Mouse (Mus musculus) hindbrain, embryonic 14.5 days (tissue): Measurements from ENCODE around the gene Mnd1. TPM values are rescaled to one million over a fixed set of nuclear protein-coding genes. Genes with fewer than 3 reads are reported as not detected.

ENCODE experiments used
- ATAC-seq: fragments of 200-750 bp; cut with Nextera tagmentation; 2 replicates; pipeline ENCODE4 v1.8.0; 2017; ENCODE audit warnings: moderate number of reproducible peaks, mild to moderate bottlenecking, moderate TSS enrichment, moderate library complexity; ENCODE audit not compliant: low FRiP score
- DNase-seq: peaks from one replicate; pipeline ENCODE4 v3.0.0-alpha.2; 2015; ENCODE audit warnings: low spot score
- H3K27ac ChIP-seq: fragments of 300-500 bp; sonication (generic); 2 replicates; pipeline ENCODE4 v1.5.1; 2014; ENCODE audit warnings: mild to moderate bottlenecking, moderate library complexity
- H3K27me3 ChIP-seq: fragments of 300-500 bp; sonication (generic); 2 replicates; pipeline ENCODE4 v1.6.1; 2014; ENCODE audit warnings: mild to moderate bottlenecking, low read length, mixed read lengths; ENCODE audit not compliant: control insufficient read depth, insufficient read depth
- H3K36me3 ChIP-seq: fragments of 300-500 bp; sonication (generic); replicated peaks from 2 replicates; pipeline ENCODE4 v1.6.1; 2014; ENCODE audit not compliant: control insufficient read depth, insufficient read depth
- H3K4me1 ChIP-seq: fragments of 300-500 bp; sonication (generic); replicated peaks from 2 replicates; pipeline ENCODE4 v1.6.1; 2014; ENCODE audit warnings: antibody characterized with exemption, low read length, mixed read lengths; ENCODE audit not compliant: control insufficient read depth, insufficient read depth
- H3K4me2 ChIP-seq: fragments of 300-500 bp; sonication (generic); replicated peaks from 2 replicates; pipeline ENCODE4 v1.6.1; 2014; ENCODE audit warnings: mild to moderate bottlenecking, moderate library complexity
- H3K4me3 ChIP-seq: fragments of 300-500 bp; sonication (generic); replicated peaks from 2 replicates; pipeline ENCODE4 v1.5.1; 2014; ENCODE audit warnings: mild to moderate bottlenecking, low read length
- H3K9ac ChIP-seq: fragments of 300-500 bp; sonication (generic); 2 replicates; pipeline ENCODE4 v1.6.1; 2014
- H3K9me3 ChIP-seq: fragments of 300-500 bp; sonication (generic); 2 replicates; pipeline ENCODE4 v1.6.1; 2016; ENCODE audit warnings: low read length; ENCODE audit not compliant: control insufficient read depth
- WGBS: fragments of 180-500 bp; shearing (Covaris S2); extraction: QIAGEN DNeasy Blood & Tissue Kit; methylation state at CpG from one replicate; pipeline ENCODE4 v1.1.7; 2014; 5-methylcytosine and 5-hydroxymethylcytosine counted together
- polyA plus RNA-seq: library from polyadenylated mRNA; unstranded; fragments of >200 nt; fragmentation: Nextera tagmentation; extraction: Ambion mirVana; gene quantifications from 2 replicates; pipeline ENCODE4 v1.2.1, GENCODE M21; 2014

The Mnd1 gene
- polyA plus RNA-seq, 1 experiment from 2014 or later: 1.9 TPM

- Histone ChIP-seq H3K36me3 (no peaks in the 10 kb centered on the region), H3K4me1 (no peaks in the 10 kb centered on the region; the same call in 1 of the 2 replicates), H3K9ac (no peak overlapping the region), H3K27me3 (no peaks in the 10 kb centered on the region), H3K4me3 (no peak overlapping the region), H3K4me2 (no peak overlapping the region), H3K9me3 (no peaks in the 10 kb centered on the region), H3K27ac (no peak overlapping the region)
- DNase-seq: peak; percentile 31
- WGBS: 15% methylated on average over 9 of the region's 9 CpGs
- ATAC-seq: 0 out of 2 replicates have a peak, but pooled peaks have one; percentile 27
These were observed 106.8 kb downstream of the Mnd1 start for GRCm38 (mm10) chr3:84048729-84049175.

- H3K27me3 ChIP-seq: no peaks in the 10 kb centered on the region
- H3K4me2 ChIP-seq: no peak overlapping the region
- no peak overlapping the region for H3K4me3 ChIP-seq
- H3K9ac ChIP-seq: no peak overlapping the region
- H3K4me1 ChIP-seq: peaks cover under 1% of the 10 kb centered on the region
- DNase-seq (no peak), ATAC-seq (no peak)
- 95% methylated on average over 8 of the region's 8 CpGs for WGBS
- no peaks in the 10 kb centered on the region for H3K9me3 ChIP-seq
- H3K27ac ChIP-seq: no peak overlapping the region
- H3K36me3 ChIP-seq: no peaks in the 10 kb centered on the region
These were observed 109.4 kb downstream of the Mnd1 start for GRCm38 (mm10) chr3:84046206-84046605.

GRCm38 (mm10) chr3:84041739-84042138, 113.8 kb downstream of the Mnd1 start:
- H3K27me3 ChIP-seq: no peaks in the 10 kb centered on the region
- H3K9ac ChIP-seq: no peak overlapping the region
- no peak for DNase-seq
- no peak overlapping the region for H3K4me2 ChIP-seq
- H3K4me3 ChIP-seq: no peak overlapping the region
- WGBS: 89% methylated on average over 8 of the region's 8 CpGs
- H3K27ac ChIP-seq: no peak overlapping the region
- H3K9me3 ChIP-seq: no peaks in the 10 kb centered on the region
- H3K36me3 ChIP-seq: no peaks in the 10 kb centered on the region
- ATAC-seq: no peak
- peaks cover 24% of the 10 kb centered on the region for H3K4me1 ChIP-seq

GRCm38 (mm10) chr3:84040476-84041082, 115.0 kb downstream of the Mnd1 start:
- peak; percentile 59 for DNase-seq
- Histone ChIP-seq H3K27me3 (no peaks in the 10 kb centered on the region), H3K4me1 (peaks cover 35% of the 10 kb centered on the region), H3K9ac (peak overlapping the region; percentile 98), H3K4me2 (peak overlapping the region; percentile 99), H3K27ac (peak overlapping the region; percentile 96), H3K4me3 (peak overlapping the region; percentile 93), H3K9me3 (no peaks in the 10 kb centered on the region), H3K36me3 (no peaks in the 10 kb centered on the region)
- ATAC-seq: peak; percentile 59; the same call in 1 of the 2 replicates
- 4% methylated on average over 23 of the region's 23 CpGs for WGBS

GRCm38 (mm10) chr3:84039646-84040475, 115.7 kb downstream of the Mnd1 start, which contains the start of gene Tmem131l:
Gene Tmem131l, minus strand, starts transcription at chr3:84040175.
- ATAC-seq: peak; percentile 93
- H3K27ac ChIP-seq: peak within 1 kb of the TSS; percentile 96
- H3K9me3 ChIP-seq: no peaks in the 10 kb centered on the region
- H3K36me3 ChIP-seq: no peaks in the 10 kb centered on the region; the same call in 1 of the 2 replicates
- no peaks in the 10 kb centered on the region for H3K27me3 ChIP-seq
- peak within 1 kb of the TSS; percentile 98 for H3K9ac ChIP-seq
- H3K4me1 ChIP-seq: peaks cover 42% of the 10 kb centered on the region
- DNase-seq: peak; percentile 86
- H3K4me3 ChIP-seq: peak within 1 kb of the TSS; percentile 93
- 0% methylated on average over 90 of the region's 100 CpGs for WGBS
- peak within 1 kb of the TSS; percentile 99 for H3K4me2 ChIP-seq

- under 1% methylated on average over 42 of the region's 42 CpGs for WGBS
- peaks cover 47% of the 10 kb centered on the region for H3K4me1 ChIP-seq
- peak overlapping the region; percentile 99 for H3K4me2 ChIP-seq
- H3K4me3 ChIP-seq: peak overlapping the region; percentile 93
- no peaks in the 10 kb centered on the region; the same call in 1 of the 2 replicates for H3K36me3 ChIP-seq
- H3K27ac ChIP-seq: peak overlapping the region; percentile 96
- peak; percentile 7 for ATAC-seq
- peak; percentile 57 for DNase-seq
- peak overlapping the region; percentile 98 for H3K9ac ChIP-seq
- H3K9me3 ChIP-seq: no peaks in the 10 kb centered on the region
- no peaks in the 10 kb centered on the region for H3K27me3 ChIP-seq
These were observed 116.5 kb downstream of the Mnd1 start for GRCm38 (mm10) chr3:84038981-84039645.

GRCm38 (mm10) chr3:84038126-84038525, 117.5 kb downstream of the Mnd1 start:
- H3K4me3 ChIP-seq: peak overlapping the region; percentile 93
- no peaks in the 10 kb centered on the region for H3K27me3 ChIP-seq
- DNase-seq: no peak
- peak overlapping the region; percentile 96 for H3K27ac ChIP-seq
- H3K9ac ChIP-seq: peak overlapping the region; percentile 98
- H3K4me2 ChIP-seq: peak overlapping the region; percentile 99
- WGBS: 19% methylated on average over 1 of the region's 1 CpGs
- no peak for ATAC-seq
- H3K36me3 ChIP-seq: no peaks in the 10 kb centered on the region; the same call in 1 of the 2 replicates
- H3K9me3 ChIP-seq: no peaks in the 10 kb centered on the region
- peaks cover 57% of the 10 kb centered on the region for H3K4me1 ChIP-seq
